Mouse (Mus musculus): ENCODE results near the gene Col25a1.

GRCm38 (mm10) chr3:130449864-130450263 lies 318.6 kb downstream of the Col25a1 start:
- TF ChIP-seq CTCF (IDR thresholded peaks at IDR 0.05; ENCODE audit: borderline replicate concordance, insufficient read depth, low read depth, low read length) (no peak), POLR2A (IDR thresholded peaks at IDR 0.05; ENCODE audit: borderline replicate concordance, insufficient read depth, low read length) (no peak)
